Mouse (Mus musculus) heart, postnatal 0 days (tissue): Measurements from ENCODE around the gene Fbxw11. TPM values are rescaled to one million over a fixed set of nuclear protein-coding genes. Genes with fewer than 3 reads are reported as not detected.
"Not testable (repeated sequence)": the region's sequence is repeated elsewhere in the genome, so short reads cannot be mapped to it uniquely, and the experiment has no call there.

Source experiments
- ATAC-seq: fragments of 200-750 bp; cut with Nextera tagmentation; 2 replicates; pipeline ENCODE4 v1.8.0; 2017; ENCODE audit warnings: low read depth, moderate number of reproducible peaks, moderate library complexity; ENCODE audit not compliant: insufficient read depth
- DNase-seq: peaks from one replicate; pipeline ENCODE4 v3.0.0-alpha.2; 2016; ENCODE audit warnings: low spot score
- H3K27ac ChIP-seq: fragments of 300-500 bp; sonication (generic); 2 replicates; pipeline ENCODE4 v1.5.1; 2014; ENCODE audit warnings: low read depth, mild to moderate bottlenecking
- H3K27me3 ChIP-seq: fragments of 300-500 bp; sonication (generic); 2 replicates; pipeline ENCODE4 v1.6.1; 2014; ENCODE audit warnings: low read length, mixed read lengths; ENCODE audit not compliant: control insufficient read depth, insufficient read depth
- H3K36me3 ChIP-seq: fragments of 300-500 bp; sonication (generic); replicated peaks from 2 replicates; pipeline ENCODE4 v1.6.1; 2014; ENCODE audit warnings: low read length, mixed read lengths; ENCODE audit not compliant: control insufficient read depth, insufficient read depth
- H3K4me1 ChIP-seq: fragments of 300-500 bp; sonication (generic); 2 replicates; pipeline ENCODE4 v1.6.1; 2014; ENCODE audit warnings: antibody characterized with exemption; ENCODE audit not compliant: control insufficient read depth, insufficient read depth
- H3K4me2 ChIP-seq: fragments of 300-500 bp; sonication (generic); 2 replicates; pipeline ENCODE4 v1.6.1; 2014; ENCODE audit warnings: low read depth, mild to moderate bottlenecking, low read length, moderate library complexity
- H3K4me3 ChIP-seq: fragments of 300-500 bp; sonication (generic); 2 replicates; pipeline ENCODE4 v1.5.1; 2014; ENCODE audit warnings: low read depth, low read length
- H3K9ac ChIP-seq: fragments of 300-500 bp; sonication (generic); replicated peaks from 2 replicates; pipeline ENCODE4 v1.6.1; 2014; ENCODE audit warnings: low read depth, low read length, mixed read lengths
- H3K9me3 ChIP-seq: fragments of 300-500 bp; sonication (generic); replicated peaks from 2 replicates; pipeline ENCODE4 v1.6.1; 2016; ENCODE audit warnings: low read length; ENCODE audit not compliant: control insufficient read depth
- CTCF ChIP-seq: IDR thresholded peaks from 2 replicates; pipeline ENCODE4 v1.5.1; 2016; ENCODE audit warnings: antibody characterized with exemption, control low read depth, low read depth
- EP300 ChIP-seq: IDR thresholded peaks from 2 replicates; pipeline ENCODE4 v1.6.1; 2016; ENCODE audit warnings: antibody characterized with exemption, low read depth
- WGBS: fragments of 180-500 bp; shearing (Covaris S2); extraction: QIAGEN DNeasy Blood & Tissue Kit; methylation state at CpG from one replicate; pipeline ENCODE4 v1.1.7; 2014; 5-methylcytosine and 5-hydroxymethylcytosine counted together
- polyA plus RNA-seq: library from polyadenylated mRNA; unstranded; fragments of >200 nt; fragmentation: Nextera tagmentation; extraction: Ambion mirVana; gene quantifications from 2 replicates; pipeline ENCODE4 v1.2.1, GENCODE M21; 2015
- total RNA-seq: library from RNA; depleted of rRNA; stranded (reverse); fragments of >200 nt; gene quantifications from 2 replicates; pipeline ENCODE4 v1.2.3, GENCODE M21; 2014; ENCODE audit warnings: low replicate concordance

Gene Fbxw11
- total and polyA plus RNA-seq, 2 experiments from 2014 or later = 45.9 to 58.3 TPM

DNA sequence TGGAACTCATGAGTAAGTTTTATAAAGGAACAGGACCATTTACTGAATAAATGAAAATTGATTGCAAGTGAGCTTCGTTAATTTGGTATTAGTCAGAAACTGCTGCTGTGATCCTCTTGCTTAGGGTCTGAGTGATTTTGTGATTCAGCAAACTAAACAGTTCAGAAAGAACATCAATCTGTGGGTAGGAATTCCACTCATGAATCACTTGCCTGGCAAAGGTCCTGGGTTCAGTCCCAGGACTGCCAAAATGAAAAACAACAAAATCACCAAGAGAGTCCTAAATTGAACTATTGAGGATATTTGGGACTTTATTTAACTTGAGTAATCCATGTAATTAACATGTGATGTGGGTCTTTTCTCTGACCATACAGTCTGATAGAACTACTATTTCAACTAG, 35.3 kb downstream of the Fbxw11 start:
- ATAC-seq (no peak), DNase-seq (no peak)
- no peaks in the 10 kb centered on the region for H3K36me3 ChIP-seq
- H3K9me3 ChIP-seq = no peaks in the 10 kb centered on the region
- H3K4me1 ChIP-seq = peaks cover 43% of the 10 kb centered on the region
- no peak overlapping the region for H3K4me3 ChIP-seq
- no peak overlapping the region for H3K4me2 ChIP-seq
- peak overlapping the region; percentile 57; the same call in 1 of the 2 replicates for H3K27ac ChIP-seq
- WGBS = 70% methylated on average over 1 of the region's 1 CpGs
- no peaks in the 10 kb centered on the region for H3K27me3 ChIP-seq
- H3K9ac ChIP-seq = no peak overlapping the region
- TF ChIP-seq EP300 (no peak), CTCF (no peak)

DNA sequence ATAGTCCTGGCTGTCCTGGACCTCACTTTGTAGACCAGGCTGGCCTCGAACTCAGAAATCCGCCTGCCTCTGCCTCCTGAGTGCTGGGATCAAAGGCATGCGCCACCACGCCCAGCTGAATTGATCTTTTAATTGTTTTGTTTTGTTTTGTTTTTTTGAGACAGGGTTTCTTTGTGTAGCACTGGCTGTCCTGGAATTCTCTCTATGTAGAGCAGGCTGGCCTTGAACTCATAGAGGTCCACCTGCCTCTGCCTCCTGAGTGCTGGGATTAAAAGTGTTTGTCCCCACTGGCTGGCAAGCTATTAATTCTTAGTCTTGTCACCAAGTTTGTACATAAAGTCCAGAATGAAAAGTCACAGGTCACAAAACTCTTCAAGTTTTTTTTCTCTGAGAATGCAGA, 36.6 kb downstream of the Fbxw11 start:
- H3K27ac ChIP-seq, H3K36me3 ChIP-seq, DNase-seq, H3K9me3 ChIP-seq, H3K4me2 ChIP-seq, ATAC-seq, H3K9ac ChIP-seq, H3K27me3 ChIP-seq, H3K4me3 ChIP-seq: not testable (repeated sequence)
- peaks cover 48% of the 10 kb centered on the region for H3K4me1 ChIP-seq
- 95% methylated on average over 4 of the region's 4 CpGs for WGBS

DNA sequence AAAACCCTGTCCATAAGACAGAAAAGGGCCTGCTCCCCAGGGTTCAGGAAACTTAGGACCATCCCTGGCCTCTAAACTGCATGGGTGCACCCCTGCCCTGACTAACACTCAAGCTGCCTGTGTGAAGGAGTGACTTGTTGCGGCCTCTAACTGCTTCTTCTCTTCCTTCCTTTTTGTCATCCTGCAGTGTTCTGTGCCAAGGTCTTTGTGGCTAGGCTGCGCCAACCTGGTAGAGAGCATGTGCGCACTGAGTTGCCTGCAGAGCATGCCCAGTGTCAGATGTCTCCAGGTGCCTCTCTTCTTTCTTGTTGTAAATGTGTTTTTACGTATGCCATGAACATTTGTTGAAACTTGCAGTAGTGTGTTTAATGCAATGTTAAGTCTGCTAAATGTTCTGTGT, 37.5 kb downstream of the Fbxw11 start:
- Histone ChIP-seq H3K4me3 (no peak overlapping the region), H3K9me3 (no peaks in the 10 kb centered on the region), H3K4me1 (peaks cover 43% of the 10 kb centered on the region), H3K36me3 (no peaks in the 10 kb centered on the region), H3K27me3 (no peaks in the 10 kb centered on the region), H3K27ac (no peak overlapping the region; the same call in 1 of the 2 replicates), H3K4me2 (no peak overlapping the region), H3K9ac (no peak overlapping the region)
- no peak for DNase-seq
- no peak for ATAC-seq
- WGBS = 66% methylated on average over 4 of the region's 4 CpGs
- TF ChIP-seq CTCF = no peak
- no peak for TF ChIP-seq EP300

DNA sequence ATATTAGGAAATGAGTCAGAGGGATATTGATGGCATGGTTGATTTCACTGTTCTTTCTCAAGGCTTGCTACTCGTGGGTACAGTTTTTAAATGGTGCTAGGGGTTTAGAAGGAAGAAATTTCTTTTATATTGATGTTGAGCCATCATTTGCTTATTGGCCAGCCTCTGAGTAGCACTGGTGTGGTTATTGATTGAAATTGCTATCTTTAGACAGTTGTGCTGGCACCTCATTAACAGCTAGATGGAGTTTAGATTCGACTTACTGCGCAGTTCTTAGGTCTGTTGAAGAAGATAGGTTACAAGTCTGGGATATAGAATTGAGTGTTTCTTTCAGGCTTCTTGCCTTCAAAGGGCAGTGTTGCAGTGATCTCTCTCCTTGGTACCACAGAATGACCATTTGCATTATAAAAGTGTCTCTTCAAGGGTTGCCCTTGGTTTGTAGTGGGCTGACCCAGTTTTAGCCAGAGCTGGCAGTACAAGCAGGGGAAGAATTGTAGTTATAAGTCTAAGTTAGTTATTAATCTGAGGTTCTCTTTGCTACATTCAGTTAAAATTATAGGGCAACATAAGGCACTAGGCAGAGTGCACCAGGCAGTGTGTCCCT, 38.8 kb downstream of the Fbxw11 start:
- Histone ChIP-seq H3K9ac (no peak overlapping the region), H3K36me3 (no peaks in the 10 kb centered on the region), H3K27ac (no peak overlapping the region), H3K4me2 (no peak overlapping the region), H3K27me3 (no peaks in the 10 kb centered on the region), H3K4me1 (peaks cover 43% of the 10 kb centered on the region), H3K4me3 (no peak overlapping the region), H3K9me3 (no peaks in the 10 kb centered on the region)
- DNase-seq (no peak), ATAC-seq (no peak)
- TF ChIP-seq EP300 (no peak), CTCF (no peak)
- 77% methylated on average over 3 of the region's 3 CpGs for WGBS

DNA sequence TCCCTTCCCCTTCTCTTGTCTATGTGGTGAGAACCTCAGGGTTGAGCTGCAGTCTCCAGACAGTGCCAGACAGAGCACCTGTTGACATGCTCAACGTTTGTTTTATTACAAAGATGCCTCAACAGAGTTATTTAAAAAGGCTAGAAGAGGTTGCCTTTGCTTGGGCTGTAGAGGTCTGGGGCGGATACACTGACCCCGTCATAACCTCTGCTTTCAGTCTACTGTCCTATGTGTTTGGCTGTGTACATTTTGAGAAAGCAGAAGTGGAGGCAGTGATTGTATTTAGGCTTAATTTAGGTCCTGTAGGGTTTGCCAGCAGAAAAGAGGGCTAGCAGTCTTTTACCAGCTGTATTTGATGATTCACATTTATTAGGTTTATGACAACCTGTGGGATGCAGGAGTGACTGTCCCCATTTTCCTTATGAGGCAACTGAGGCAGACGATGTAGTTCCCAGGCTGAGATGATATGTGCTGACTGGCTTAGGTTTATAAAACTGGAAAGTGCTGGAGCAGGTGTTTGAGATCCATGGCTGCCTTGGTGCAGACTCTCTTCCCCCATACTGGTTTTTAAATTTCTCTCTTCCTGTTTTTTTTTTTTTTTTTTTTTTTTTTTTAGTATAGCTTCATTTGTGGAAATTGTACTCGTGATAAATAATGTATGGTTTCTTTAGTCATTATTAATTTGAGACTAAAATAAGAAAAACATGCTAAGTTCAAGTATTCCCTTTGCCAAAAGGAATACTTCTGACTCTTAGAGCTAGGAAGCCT, 40.0 kb downstream of the Fbxw11 start:
- H3K36me3 ChIP-seq = no peaks in the 10 kb centered on the region
- peaks cover 40% of the 10 kb centered on the region for H3K4me1 ChIP-seq
- no peaks in the 10 kb centered on the region for H3K9me3 ChIP-seq
- ATAC-seq = no peak
- 72% methylated on average over 5 of the region's 5 CpGs for WGBS
- TF ChIP-seq CTCF = no peak
- TF ChIP-seq EP300 = no peak
- no peak overlapping the region for H3K9ac ChIP-seq
- H3K4me3 ChIP-seq = no peak overlapping the region
- no peaks in the 10 kb centered on the region for H3K27me3 ChIP-seq
- no peak for DNase-seq
- no peak overlapping the region for H3K27ac ChIP-seq
- H3K4me2 ChIP-seq = no peak overlapping the region

DNA sequence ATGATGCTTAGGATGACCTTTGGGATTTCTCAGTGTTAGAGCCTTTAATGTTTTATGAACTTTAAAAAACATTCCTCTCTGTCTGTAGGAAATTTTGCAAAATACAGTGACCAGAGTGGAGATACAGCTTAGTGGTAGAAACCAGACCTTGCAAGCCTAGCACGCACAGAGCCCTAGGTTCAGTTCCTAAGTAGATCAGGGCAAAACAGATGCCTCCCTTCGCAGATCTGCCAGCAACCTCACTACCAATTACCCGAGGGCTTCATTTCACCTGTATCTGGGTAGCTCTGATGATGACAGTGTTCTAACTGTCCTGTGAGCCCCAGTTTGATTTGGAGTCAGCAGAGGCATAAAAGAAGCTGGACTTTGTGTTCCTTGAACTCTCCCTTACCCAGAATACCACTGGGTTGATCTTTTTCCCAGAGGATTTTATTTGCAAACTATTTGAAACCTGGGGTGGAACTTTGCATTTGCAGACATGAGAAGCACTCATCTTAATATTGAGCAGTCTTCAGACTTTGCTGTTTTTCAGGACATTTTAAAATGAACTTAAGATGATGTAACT, 42.2 kb downstream of the Fbxw11 start:
- H3K4me1 ChIP-seq = peaks cover 28% of the 10 kb centered on the region
- no peak for DNase-seq
- no peak overlapping the region for H3K9ac ChIP-seq
- ATAC-seq = no peak
- H3K27me3 ChIP-seq = no peaks in the 10 kb centered on the region
- TF ChIP-seq EP300 (no peak), CTCF (no peak)
- no peak overlapping the region for H3K4me3 ChIP-seq
- no peaks in the 10 kb centered on the region for H3K36me3 ChIP-seq
- WGBS = 59% methylated on average over 3 of the region's 3 CpGs
- no peak overlapping the region for H3K4me2 ChIP-seq
- H3K27ac ChIP-seq = no peak overlapping the region
- H3K9me3 ChIP-seq = no peaks in the 10 kb centered on the region
